Mouse (Mus musculus) cerebellum, adult 9-11 months (tissue): Measurements from ENCODE around the gene Vpreb3.
A peak's percentile ranks its signal among the peaks of the same experiment; 100 is the strongest.

Experiments used
- DNase-seq: peaks from one replicate; pipeline ENCODE4 v3.0.0; 2022

Gene Vpreb3

DNA sequence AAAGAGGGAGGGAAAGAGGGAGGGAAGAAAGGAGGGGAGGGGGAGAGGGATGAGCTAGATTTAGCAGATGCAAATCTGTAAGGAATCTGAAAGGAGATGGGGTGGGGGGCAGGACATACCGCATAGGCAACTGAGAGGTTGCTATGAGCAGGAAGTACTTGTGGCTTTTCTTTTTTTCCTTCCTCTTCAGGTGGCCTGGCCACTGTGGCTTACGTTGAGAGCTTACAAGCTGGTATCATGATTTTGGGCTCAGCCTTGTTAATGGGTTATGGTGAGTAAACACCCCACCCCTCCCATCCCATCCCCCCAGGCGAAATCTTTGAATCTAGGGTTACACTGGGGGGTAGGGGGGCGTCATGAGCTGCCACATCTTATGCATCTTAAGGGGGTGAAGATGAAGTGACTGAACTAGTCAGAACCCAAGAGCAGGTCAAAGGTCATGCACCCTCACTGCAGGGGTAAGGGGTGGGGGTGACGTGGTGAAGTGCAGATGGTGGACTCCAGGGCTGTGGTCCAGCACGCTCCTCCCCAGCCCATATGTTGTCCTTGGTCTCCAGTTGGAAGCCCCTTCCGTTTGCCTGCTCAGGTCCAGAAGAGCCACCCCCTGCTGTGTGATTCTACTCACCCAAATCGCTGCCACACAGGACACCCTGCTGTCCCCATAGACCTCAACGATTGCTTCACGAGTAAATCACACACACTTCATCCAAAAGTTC lies 35.4 kb downstream of the Vpreb3 start:
- no peak for DNase-seq

DNA sequence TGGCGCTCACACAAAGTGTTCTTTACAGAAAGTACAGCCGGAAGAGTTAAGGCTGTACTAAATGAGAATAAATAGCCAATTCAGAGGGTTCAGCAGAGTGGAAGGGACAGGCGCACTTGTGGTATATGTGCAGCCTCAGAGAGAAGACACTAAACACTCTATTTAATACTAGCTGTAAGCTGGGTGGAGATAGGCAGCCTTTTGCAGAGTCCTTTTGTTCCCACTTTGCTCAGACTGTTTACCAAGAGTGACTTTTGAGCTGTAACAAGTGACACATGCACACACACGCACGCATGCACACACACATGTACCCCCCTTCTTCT lies 35.9 kb downstream of the Vpreb3 start:
- no peak for DNase-seq

DNA sequence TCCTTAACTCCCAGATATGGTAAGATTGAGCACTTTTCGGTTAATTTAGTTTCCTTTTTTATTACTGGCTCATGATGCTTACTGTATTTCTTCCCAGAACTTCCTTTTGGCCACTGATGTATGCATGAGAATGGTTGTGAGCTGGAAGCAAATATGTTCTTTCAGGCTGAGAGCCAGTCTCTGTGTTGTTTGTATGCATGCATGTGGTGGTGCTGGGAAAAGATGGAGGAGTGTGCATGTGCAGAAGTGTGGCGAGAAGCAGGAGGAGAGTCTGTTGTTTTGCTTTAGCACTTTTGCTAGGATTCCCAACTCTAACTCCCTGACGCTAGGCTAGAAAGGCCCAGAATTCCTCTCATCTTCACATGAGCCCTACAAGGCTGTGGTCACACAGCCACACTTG lies 36.6 kb downstream of the Vpreb3 start:
- no peak for DNase-seq

DNA sequence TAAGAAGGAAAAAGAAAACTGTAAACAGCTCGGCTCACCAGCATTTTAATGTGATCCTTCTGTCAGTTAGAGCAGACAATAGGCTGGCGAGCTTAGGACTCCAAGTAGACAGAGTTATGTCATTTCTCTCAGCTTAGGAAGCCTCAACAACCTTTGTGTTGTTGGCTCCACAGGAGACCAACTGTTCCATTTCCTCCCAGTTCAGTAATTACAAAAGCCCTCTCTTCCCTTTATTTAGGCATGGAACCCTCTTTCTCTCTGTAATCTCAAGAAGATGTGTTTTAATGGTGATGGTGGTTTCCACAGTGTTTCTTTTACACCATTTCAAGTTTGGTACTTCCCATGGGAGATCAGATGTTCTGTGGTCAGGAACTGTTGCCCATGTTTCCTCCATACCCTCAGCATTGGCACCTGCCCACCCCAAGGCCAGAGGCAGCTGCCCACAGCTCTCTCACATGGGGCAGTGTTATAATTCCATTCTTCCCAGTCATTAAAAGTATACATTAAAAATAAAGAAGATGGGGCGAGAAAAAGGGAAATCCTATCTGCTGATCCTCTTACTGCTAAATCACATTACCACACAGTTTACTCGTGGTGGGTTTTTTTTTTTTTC lies 47.7 kb downstream of the Vpreb3 start:
- no peak for DNase-seq

DNA sequence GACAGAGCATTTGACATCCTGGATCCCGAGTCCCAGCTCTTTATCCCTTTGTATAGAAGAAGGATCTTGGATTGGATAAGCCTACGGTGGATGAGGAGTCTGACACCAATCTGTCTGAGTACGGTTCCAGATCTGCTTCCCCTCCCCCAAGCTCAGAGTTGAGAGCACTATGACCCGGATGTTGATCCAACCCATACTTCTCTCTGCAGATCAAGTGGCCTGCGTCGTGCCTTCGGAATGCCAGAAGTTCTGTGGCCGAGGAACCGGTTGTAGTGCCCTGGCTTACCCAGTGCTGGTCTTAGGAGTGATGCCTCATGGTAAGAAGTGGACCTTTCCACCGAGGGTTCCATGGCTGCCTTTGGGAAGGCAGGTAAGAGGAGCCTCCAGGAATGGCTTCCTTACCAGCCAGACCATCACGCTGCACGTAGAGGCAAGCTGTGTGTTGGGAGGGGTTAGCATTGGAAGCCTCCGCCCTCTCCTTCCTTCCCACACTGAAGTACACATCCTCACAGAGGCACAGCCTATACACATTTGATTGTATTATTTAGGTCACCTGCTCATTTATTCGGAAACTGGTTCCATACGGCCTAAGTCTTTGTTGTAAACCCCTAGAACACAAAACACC lies 50.9 kb downstream of the Vpreb3 start:
- DNase-seq = no peak

DNA sequence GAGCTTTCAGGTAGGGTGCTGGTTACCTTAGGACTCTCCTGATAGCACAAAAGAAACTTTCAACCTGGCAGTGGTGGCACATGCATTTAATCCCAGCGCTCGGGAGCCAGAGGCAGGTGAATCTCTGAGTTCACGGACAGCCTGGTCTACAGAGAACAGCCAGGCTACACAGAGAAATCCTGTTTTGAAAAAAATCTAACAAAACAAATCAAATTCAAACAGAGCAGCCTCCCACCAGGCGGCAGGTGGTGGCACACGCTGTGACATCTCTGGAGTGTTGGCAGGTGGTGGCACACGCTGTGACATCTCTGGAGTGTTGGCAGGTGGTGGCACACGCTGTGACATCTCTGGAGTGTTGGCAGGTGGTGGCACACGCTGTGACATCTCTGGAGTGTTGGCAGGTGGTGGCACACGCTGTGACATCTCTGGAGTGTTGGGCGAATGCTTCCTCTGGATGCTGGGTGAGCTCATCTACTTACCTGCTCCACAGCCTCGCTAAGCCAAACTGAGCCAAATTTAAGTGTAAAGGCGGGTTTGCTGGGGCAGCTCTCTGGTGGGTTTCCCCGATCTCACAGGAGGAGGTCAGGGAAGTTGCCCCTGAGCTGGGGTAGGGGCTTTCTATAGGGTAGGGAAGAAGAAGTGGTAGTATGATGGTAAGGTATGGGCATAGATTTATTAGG lies 51.8 kb downstream of the Vpreb3 start:
- peak; percentile 73 for DNase-seq

DNA sequence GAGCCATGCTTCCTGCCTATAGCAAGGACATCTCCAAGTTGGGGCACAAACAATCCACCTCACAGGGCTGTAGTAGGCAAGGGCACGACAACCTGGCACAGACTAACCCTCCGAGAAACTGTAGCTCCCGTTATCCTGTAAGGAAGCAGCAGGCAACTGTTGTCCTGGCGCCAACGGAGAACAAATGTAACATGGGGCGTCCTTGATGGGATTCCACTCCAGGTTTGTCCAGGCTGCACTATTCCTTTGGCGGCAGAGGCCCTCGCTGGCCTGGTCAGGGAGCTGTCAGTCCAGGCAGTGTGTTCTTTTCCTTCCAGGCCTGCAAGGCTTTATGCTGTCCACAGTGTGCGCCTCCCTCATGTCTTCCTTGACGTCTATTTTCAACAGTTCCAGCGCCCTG lies 52.6 kb downstream of the Vpreb3 start:
- DNase-seq = peak; percentile 62

DNA sequence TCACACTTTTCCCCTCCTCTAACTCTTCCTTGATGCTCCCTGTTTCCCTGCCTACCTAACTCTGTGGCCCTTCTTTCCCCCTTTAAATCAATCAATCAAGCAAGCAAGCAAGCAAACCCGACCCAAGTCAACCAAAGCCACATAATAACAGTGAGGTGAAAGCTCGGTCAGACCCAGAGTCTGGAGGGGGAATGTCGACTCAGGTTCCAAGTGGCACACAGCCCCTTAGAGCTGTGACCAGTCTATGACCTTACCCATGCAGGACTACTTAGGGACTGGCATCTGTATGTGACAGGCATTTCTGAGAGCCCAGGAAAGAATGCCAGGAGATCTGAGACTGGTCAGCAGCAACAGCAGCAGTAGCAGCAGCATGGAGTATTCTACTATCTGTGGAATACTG lies 53.5 kb downstream of the Vpreb3 start:
- DNase-seq = no peak
